Mouse (Mus musculus) heart, adult 11 months (tissue): ENCODE data around the gene Gpatch3.

Source experiments
- DNase-seq: peaks from one replicate; pipeline ENCODE4 v3.0.0; 2022

Gpatch3 gene

DNA sequence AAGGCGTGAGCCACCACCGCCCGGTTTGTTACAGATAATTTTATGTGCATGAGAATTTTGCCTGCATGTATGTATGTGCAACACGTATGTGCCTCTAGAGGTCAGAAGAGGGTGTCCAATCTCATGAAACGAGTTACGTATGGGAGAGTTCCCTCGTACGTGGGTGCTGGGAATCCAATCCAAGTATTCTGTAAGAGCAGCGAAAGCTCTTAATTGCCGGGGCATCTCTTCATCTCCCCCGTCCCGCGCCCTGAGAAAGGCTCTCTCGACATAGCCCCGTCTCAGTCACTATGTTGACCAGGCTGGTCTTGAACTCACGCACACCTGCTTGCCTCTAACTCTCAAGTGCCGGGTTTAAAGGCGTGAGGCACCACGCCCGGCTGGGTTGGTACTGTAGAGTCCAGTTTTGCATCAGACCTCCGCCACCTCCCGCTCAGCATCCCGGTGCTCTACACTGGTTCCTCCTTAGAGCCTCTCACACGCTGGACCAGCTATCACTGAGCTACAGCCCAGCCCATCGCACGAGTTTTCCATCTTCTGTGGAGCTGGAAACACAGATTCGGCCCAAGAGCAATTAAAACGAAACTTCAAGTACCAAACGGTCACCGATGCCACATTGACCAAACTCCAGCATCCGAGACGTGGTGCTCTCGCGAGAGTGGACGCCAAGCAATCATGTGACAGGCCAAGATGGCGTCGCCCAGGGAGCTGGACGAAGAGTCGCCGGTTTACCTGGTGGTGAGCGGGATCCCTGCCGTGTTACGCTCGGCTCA is at the start of gene Gpatch3:
Gene Gpatch3 (plus strand): TSS at position 676 of the 773 bp plus-strand sequence.
- DNase-seq, result peak; percentile 99

DNA sequence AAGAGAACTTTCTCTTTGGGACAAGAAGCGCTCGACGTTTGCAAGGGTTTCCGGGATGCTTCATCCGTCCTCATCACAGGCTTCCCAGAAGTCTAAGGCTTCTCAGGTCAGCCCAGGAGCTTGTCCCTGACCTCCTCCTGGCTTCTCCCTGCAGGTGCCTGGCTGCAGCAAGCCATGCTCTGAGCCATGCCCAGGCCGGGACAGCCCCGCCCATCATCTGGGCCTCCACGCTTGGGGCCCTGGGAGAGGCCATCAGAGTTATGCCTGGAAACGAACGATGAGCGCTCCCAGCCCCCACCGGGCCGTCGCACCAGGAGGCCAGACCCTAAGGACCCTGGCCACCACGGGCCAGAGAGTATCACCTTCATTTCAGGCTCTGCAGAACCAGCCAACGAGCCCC is 46.8 kb upstream of the Gpatch3 start:
- DNase-seq, result no peak

DNA sequence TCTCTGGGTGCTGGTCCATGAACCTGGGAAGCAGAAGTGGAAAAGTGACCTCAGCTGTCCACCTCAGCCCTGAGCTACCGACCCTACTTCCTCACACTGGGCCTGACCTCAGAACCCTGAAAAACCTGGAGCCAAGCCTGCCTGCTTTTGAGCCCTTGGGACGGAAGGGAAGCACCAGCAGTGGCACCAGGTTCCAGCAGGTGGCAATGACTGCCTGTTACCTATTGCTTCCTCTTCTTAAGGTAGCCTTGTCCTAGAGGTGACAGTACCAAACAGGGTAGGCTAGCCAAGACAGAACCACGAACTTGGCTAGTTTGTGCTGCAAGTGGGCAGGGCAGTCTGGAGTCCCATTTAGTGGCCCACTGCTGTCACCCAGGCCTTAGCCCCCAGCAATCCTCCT is 41.8 kb upstream of the Gpatch3 start:
- DNase-seq, result no peak

DNA sequence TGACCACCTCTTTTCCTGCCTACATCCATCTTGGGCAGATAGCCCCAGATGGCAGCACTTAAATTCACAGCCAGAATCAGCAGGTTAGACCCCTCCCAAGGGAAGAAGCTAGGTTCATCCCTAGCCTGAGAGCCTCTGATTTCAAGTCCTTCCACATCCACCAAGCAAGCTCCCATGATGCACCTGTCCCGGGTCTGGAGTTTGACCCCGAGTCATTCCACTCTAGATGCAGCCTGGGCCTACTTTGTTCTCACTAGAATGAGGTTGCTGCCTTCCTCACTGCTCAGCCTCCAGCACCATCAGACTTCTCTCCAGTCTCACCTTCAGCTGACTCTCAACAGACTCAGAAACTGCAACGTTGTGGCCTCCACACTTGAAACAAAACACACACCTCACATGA is 38.5 kb upstream of the Gpatch3 start:
- no peak for DNase-seq

DNA sequence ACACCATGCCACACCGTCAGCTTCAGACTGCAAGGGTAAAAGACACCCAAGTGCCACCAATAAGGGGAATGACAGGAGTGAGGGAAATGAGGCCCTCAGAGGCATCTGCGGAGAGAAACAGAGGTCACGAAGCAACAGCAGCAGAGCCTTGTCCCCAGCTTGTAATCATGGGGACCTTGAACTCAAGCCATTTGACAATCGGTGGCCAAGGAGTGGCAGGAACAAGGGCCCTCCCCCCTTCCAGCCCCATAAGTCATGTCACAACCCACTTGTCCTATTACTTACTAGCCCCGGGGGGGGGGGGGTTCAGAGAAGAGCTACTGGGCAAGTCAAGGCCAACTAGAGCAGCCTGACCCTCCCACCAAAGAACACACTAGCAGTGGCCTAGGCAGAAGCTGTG is 37.9 kb upstream of the Gpatch3 start:
- DNase-seq, result no peak

DNA sequence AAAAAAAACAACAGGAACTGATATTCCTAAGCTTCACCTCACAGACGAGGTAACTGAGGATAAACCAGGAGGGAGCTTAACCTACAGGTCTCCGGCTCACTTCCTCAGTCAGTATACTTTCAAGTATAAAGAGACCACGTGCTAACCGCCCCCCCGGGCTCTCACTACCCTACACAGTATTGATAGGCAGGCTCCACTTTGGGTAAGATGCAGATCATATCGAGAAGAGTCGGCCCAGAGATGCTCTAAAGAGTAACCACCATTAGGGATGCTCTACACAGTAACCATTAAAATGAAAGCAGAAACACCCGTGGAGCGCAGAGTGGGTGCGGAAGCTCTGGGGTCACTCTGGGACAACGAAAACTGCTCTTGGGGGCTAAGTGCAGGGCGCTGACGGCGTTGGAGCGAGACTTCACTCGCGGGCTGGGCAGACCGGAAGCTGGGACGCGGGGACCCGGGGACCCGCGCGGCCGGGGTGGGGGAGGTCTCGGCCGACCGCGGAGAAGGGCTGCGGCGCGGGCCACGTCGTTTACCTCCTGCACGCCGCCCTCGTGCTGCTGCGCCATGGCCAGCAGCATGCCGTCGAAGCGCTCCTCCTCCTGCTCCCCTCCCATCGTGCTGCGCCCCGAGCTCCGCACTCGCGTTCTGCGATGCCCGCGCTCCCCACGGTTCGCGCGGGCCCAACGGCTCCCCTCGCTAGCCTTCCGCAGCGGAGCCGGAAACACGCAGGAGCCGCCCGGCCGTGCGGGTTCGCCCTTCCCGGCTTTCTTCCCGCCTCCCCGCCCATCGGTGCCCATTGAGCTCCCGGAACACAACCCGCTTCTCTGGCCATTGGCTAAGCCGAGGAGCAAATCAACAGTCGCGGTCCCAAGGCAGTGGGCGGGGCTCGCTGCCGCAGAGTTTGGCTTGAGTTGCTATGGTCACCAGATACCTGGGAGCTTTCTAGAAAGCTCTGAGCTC is 29.0 kb upstream of the Gpatch3 start, which contains the start of gene Nudc:
Gene Nudc (minus strand): TSS at position 725 of the 960 bp plus-strand sequence.
- peak; percentile 100 for DNase-seq

DNA sequence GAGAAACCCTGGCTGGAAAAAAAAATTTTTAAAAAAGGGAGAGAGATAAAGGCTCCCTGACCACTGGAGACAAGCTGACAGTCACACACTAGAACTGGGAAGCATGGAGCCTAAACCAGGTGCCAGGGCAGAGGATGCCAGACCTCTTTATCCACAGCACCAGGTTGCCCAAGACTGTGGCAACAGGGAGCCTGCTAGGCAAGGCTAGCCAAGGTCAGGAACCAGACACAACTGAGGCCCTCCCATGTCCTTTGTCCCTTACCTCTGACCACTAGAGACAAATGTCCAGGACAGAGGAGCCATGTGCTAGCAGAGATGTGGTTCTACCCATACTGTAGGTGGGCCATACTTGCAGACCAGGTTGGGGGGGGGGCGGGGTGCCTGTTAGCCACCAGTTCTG is 22.5 kb upstream of the Gpatch3 start:
- DNase-seq, result no peak

DNA sequence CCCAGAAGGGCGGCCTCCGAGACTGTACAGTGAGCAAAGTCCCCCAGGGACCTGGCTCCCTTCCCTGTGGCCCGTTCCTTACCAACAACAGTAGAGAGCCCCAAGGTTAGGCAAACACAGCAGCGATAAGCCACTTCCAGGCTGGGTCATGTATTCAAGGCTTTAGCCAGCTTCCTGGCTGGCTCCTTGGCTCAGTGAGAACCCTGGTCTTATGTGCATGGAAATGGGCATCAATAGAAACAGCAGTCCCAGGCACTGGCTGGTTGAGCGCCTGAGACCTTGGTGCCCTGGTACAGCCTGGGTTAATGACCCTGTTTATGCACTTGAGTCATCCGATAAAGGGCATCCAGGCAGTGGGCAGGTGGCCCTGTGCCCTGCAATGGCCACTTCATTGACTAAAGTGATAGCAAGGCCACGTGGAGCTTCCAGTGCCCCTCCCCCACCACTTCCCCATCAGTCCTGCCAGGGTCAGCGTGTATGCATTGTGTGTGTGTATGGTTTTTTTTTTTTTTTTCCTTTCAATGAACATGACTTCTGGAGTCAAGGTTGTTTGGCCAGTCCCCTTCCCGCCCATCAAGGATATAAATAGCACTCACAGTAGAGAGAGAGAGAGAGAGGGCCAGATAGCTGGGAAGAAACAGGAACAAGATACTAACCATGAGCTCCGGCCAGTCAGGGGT is 21.6 kb upstream of the Gpatch3 start, which contains the start of gene Nr0b2:
Gene Nr0b2 (plus strand): TSS at position 609 of the 680 bp plus-strand sequence.
- peak; percentile 95 for DNase-seq

DNA sequence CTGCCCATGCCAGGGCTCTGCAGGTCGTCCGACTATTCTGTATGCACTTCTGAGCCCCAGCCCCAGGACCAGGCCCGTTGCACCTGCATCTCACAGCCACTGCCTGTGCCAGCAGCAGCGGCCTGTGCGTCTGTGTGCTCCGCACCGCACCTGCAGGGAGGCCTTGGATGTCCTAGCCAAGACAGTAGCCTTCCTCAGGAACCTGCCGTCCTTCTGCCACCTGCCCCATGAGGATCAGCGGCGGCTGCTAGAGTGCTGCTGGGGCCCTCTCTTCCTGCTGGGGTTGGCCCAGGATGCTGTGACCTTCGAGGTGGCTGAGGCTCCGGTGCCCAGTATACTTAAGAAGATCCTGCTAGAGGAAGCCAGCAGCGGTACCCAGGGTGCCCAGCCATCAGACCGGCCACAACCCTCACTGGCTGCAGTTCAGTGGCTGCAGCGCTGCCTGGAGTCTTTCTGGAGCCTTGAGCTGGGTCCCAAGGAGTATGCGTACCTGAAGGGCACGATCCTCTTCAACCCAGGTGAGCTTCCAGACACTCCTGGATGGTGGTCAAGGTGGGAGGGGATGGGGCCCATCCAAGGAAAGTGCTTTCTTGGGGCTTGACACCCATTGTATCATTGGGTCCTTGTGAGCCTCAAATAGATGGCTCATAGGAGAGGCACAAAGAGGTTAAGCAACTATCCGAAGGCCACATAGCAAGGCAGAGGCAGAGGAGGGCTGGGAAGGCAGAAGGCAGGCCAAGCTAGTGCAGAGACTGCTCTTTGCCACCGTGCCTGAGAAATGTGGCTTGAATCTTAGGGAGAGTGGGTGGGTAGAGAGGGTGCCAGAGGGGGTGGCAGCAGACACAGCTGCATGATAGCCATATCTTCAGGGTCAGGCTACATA is 20.9 kb upstream of the Gpatch3 start:
- DNase-seq, result peak; percentile 94

DNA sequence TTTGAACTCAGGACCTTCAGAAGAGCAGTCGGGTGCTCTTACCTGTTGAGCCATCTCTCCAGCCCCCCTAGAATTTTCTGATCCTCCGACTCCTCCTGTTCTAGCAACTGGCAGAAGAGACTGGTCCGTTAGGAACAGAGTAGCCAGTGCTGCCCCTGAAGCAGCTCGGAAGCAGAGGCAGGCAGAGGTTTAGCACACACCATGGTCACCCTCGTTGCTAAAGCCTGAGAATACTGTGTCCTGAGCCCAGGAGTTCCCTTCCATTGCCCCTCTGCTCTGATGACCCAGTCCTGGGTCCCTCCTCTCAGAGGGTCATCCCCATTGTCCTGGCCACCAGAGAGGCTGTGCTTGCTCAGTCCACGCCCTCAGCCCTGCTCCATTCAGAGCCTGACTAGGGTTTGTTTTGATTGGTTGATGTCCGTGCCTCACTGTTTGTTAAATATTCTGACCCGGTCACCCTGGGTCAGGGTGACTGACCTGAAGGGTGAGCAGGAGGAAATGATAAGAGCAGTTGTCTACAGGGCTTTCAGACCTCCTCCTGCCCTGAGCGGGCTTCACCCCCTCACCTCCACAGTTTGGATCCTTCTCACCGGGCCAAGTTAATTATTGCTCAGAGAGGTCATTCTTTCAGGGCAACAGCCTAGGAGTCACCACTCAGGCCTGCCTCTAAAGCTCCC is 17.4 kb upstream of the Gpatch3 start:
- DNase-seq, result no peak

DNA sequence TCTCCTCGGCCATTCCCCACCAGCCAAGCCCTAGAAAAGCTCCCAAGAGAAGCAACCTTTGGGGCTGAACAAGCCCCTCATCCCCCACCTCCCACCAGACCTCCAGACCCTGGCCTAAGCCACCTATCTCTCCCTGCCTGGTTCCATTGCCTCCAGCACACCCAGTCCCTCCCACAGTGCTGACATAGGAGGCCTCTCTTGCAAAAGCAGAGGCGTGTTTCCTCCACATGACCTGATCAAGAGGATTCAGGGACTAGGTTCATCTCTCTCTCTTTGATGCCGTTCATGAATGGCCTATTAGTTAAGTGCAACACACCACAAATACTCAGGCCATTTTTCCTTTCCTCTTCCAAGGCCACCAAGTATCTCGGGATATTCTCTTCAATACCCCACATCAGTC is 14.7 kb upstream of the Gpatch3 start:
- no peak for DNase-seq

DNA sequence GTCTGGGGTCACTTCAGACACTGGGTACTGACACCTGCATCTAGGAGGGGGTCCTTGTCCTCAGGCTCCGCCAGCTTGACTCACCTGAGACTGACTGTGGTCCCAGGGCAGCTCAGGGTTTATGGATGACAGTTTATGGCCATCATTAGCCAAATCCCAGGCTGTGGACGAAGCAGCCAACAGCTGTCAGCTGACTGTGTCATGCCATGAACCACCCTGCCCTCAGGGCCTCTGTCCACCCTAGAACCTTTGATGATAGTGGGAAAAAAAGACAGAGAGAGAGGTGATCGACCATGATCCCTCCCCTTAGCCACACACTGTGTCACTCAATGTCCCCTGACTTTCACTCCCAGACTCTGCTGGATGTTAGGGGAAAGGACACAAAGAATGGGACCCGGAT is 12.9 kb upstream of the Gpatch3 start:
- no peak for DNase-seq

DNA sequence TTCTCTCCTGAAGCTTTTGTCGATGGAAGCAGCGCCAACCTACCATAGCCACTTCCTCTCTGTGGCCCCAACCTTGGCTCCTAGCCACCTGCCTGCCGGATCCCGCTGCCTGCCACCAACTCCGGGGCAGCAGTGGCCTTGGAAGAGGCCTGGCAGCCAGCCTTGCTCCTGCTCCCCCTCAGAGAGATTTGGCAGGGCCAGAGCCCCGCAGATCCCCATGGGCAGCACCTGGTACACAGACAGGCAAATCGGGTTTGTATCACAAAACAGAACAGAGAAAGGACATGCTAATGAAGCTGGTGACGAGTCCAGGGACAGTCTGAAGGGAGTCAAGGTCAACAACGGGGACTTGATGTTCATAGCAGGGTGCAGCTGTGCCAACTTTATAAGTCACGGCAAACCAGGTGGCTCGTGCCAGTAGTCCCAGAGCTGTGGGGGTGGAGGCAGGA is 11.4 kb upstream of the Gpatch3 start:
- peak; percentile 98 for DNase-seq

DNA sequence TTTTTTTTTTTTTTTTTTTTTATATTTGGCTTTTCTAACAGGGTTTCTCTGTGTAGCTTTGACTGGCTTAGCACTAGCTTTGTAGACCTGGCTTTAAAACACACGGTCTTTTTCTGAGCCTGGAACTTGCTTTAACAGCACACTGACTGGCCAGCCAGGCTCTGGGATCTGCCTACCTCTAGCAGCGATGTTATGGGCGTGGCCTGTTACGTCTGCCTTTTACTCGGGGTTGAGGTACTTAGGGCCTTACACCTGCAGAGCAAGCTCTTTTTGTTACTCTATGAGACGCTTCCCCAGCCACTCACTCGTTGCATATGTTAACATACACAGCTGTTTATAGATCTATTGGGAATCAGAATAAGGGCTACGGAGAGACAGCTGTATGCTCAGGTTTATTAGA is 7.3 kb upstream of the Gpatch3 start:
- no peak for DNase-seq

DNA sequence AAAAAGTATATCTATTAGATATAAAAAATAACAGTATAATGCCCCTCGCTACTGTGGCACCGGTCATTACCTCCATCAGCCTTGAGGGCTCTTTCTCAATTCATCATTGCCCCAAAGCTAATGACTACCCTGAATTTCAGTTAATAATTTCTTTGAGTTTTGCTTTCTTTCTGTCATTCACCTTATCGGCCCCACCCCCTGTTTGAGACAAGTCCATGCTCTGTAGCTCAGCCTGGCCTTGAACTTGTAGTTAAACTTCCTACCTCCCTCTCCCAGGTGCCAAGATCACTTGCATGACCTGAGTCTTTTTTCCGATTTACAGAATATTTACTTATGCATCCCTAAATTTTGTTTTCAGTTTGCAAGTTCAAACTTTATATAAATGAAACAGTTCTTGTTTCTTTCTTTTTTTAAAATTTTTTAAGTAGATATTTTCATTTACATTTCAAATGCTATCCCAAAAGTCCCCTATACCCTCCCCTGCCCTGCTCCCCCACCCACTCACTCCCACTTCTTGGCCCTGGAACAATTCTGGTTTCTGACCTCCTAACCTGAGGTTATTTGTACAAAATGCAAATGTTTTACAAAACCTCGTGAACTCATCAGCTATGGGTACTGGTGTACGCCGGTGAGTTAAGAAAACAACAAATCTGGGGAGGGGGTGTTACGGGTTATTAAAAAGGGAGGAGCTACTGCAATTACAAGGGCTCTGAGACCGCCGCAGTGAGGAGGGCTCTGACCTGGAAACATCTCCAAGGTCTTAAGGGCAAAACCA is 5.1 kb upstream of the Gpatch3 start:
- DNase-seq, result no peak

DNA sequence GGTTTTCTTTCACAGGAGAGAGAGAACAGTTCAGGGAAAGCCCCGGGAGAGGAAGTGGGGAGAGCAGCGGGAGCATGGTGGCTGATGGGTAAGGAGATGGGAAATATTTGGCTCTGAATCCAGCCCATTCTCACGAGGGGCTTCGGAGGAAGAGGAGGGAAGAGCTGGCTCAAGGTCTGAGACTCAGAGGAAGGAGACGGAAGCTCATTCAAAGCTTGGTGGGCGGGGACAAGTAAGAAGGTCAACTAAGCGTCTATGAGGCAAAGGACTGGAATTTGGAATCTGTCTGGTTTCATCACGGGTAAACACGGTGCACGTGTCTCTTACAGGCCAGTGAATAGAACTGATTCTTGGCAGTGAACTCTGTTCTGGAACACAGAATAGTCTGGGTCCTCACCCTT is 4.5 kb upstream of the Gpatch3 start:
- peak; percentile 82 for DNase-seq

DNA sequence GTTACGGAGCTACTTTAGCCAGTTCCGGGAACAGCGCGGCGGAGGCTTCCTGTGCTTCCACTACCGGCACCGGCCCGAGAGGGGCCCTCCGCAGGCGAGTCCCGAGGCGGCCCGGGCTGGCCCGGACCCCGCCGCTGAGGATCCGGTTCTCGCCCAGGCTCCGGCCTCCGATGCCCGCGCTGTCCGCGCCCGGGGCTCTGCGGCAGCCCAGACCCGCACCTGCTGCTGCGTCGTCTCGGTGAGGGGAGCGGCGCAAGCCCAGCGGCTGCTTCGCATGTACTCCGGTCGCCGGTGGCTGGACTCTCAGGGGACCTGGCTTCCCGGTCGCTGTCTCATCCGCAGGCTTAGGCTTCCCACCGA is 278 bp downstream of the Gpatch3 start:
- DNase-seq, result no peak

DNA sequence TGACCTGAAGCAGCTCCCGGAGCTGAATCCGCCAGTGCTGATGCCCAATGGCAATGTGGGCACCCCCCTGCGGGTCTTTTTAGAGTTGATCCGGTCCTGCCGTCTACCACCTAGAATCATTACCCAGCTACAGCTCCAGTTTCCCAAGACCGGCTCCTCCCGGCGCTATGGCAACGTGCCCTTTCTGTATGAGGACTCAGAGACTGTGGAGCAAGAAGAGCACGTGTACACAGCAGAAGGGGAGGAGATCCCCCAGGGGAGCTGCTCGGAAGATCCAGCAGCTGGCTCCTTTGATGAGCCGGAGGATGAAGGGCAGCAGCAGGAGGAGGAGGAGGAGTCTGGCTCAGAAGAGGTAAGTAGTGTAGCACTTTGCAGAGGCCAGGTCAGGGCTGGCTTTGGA is 3.4 kb downstream of the Gpatch3 start:
- DNase-seq, result peak; percentile 87

DNA sequence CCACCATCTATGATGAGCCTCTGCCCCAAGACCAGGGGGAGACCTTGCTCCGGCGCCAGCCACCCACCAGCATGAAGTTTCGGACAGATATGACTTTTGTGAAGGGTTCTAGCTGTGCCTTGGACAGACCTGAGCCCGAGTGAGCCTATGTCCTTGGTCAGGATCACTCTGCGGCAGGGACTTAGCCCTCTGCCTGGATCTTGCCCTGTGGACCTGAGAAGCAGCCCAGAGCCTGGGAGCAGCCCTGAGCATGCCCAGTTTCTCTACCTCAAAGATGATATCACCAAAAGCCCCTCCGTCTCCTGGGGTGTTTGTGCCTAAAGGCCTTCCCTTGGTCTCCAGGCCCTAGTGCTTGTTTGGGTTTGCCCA is 9.1 kb downstream of the Gpatch3 start:
- DNase-seq, result no peak

DNA sequence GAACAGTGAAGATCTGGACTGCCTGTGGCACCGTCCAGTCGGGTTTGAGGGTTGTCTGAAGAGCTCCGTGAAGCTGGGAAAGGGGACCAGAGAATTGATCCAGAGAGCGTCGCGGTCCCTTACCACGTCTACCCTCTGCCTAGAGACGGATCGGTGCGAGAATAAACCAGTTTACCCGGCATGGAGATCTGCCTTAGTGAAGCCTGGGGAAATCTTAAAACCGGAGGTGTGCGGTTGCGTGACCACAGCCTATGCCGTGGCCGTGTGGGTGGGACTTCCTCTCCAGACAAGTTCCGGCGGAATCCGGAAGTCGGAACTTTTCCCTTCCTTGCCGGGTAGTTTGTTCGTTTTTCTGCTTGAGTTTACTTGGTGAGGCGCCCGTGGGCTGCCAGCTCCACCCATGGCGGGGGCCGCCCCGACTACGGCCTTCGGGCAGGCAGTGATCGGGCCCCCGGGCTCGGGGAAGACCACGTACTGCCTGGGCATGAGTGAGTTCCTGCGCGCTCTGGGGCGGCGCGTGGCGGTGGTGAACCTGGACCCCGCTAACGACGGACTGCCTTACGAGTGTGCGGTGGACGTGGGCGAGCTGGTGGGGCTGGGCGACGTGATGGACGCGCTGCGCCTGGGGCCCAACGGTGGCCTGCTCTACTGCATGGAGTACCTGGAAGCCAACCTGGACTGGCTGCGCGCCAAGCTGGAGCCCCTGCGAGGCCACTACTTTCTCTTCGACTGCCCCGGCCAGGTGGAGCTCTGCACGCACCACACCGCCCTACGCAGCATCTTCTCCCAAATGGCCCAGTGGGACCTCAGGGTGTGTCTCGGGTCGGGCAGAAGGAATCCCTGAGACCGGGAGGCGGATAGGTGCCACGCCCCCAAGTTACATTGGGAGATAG is 9.8 kb downstream of the Gpatch3 start, which contains the start of gene Gpn2:
Gene Gpn2 (plus strand): TSS at position 304 of the 893 bp plus-strand sequence.
- peak; percentile 98 for DNase-seq
